In the genomic region with DNA sequence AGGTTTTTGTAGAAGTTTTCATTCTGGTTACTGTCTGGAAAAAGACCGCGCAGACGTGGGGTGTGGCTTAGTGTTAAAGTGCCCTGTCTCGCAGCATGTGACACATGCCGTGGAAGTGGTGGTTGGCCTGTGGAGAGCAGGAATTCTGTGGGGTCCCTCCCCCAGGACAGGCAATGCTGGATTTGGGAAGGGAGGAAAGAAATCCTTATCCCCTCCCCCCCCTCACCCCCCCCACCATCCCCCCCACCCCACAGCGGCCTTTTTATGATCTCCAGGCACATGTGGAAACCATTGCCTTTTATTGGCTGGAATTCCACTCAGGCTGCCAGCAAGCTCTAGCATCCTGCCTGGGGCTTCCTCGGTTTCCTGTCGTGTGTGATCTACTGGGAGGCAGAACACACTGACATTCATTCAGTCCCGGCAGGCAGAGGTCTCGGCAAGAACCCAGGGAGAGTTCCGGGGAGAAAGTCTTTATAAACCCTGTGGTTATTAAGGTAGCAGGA, we compare ENCODE assay signal across 9 mouse cellular contexts. TPM values are rescaled to one million over a fixed set of nuclear protein-coding genes. Genes with fewer than 3 reads are reported as not detected.
DNase-seq lines count a peak whose midpoint lies in the region; ATAC-seq and TF ChIP-seq lines count a peak whose summit lies in the region.
"Had no signal": no experiment of that assay in that cellular context is flagged by ENCODE, and none has a peak within 500 bp of the region (broad histone marks: within the 10 kb centered on the region; RNA-seq: fewer than 3 reads in every experiment).

No protein-coding gene starts in this region.

- no peak overlapping the region for H3K9ac ChIP-seq in lung, postnatal 0 days (replicated peaks; ENCODE audit: low read depth)
- H3K9ac ChIP-seq in intestine, embryonic 15.5 days: no peak overlapping the region
- no peak overlapping the region for H3K9ac ChIP-seq in midbrain, postnatal 0 days (replicated peaks; ENCODE audit: low read length, poor library complexity, severe bottlenecking)

- WGBS in lung, postnatal 0 days: 16% methylated on average over 10 of the region's 11 CpGs
- 20% methylated on average over 11 of the region's 11 CpGs for WGBS in lung, adult 2 months
- 26% methylated on average over 11 of the region's 11 CpGs for WGBS in intestine, embryonic 15.5 days
- WGBS in midbrain, postnatal 0 days: 34% methylated on average over 11 of the region's 11 CpGs

- H3K27me3 ChIP-seq in lung, postnatal 0 days (replicated peaks; ENCODE audit: insufficient read depth, low read length): no peaks in the 10 kb centered on the region
- no peaks in the 10 kb centered on the region for H3K27me3 ChIP-seq in intestine, embryonic 15.5 days (replicated peaks)
- no peaks in the 10 kb centered on the region for H3K27me3 ChIP-seq in midbrain, postnatal 0 days (ENCODE audit: insufficient read depth, low read length)
- H3K27me3 ChIP-seq: Patski had no signal

- H3K4me3 ChIP-seq in lung, postnatal 0 days (ENCODE audit: low read depth, low read length): no peak overlapping the region
- no peak overlapping the region for H3K4me3 ChIP-seq in lung, adult 2 months (replicated peaks; ENCODE audit: extremely low read depth, low read depth, low read length)
- H3K4me3 ChIP-seq in intestine, embryonic 15.5 days (replicated peaks): peak overlapping the region; percentile 11; the same call in 1 of the 2 replicates
- H3K4me3 ChIP-seq in midbrain, postnatal 0 days (ENCODE audit: low read depth, low read length): no peak overlapping the region

- TF ChIP-seq CTCF in lung, postnatal 0 days (IDR thresholded peaks at IDR 0.05): no peak
- no peak for TF ChIP-seq CTCF in lung, adult 2 months (IDR thresholded peaks at IDR 0.05; ENCODE audit: insufficient read depth, low read length)
- TF ChIP-seq CTCF in midbrain, postnatal 0 days (IDR thresholded peaks at IDR 0.05): no peak

- peaks cover 7% of the 10 kb centered on the region; the same call in 1 of the 2 replicates for H3K4me1 ChIP-seq in lung, postnatal 0 days (ENCODE audit: insufficient read depth, low read depth, low read length)
- no peaks in the 10 kb centered on the region; the same call in 1 of the 2 replicates for H3K4me1 ChIP-seq in lung, adult 2 months (ENCODE audit: control insufficient read depth, insufficient read depth, low read length)
- H3K4me1 ChIP-seq in intestine, embryonic 15.5 days (replicated peaks): peaks cover 33% of the 10 kb centered on the region
- H3K4me1 ChIP-seq in midbrain, postnatal 0 days (ENCODE audit: insufficient read depth, low read length): no peaks in the 10 kb centered on the region

- no peaks in the 10 kb centered on the region for H3K36me3 ChIP-seq in lung, postnatal 0 days (ENCODE audit: insufficient read depth, low read length)
- H3K36me3 ChIP-seq in intestine, embryonic 15.5 days: no peaks in the 10 kb centered on the region
- H3K36me3 ChIP-seq in midbrain, postnatal 0 days (ENCODE audit: insufficient read depth, low read length): peaks cover 19% of the 10 kb centered on the region

- no peak overlapping the region for H3K4me2 ChIP-seq in lung, postnatal 0 days (replicated peaks; ENCODE audit: low read depth, low read length)
- H3K4me2 ChIP-seq in intestine, embryonic 15.5 days (replicated peaks): peak overlapping the region; percentile 46
- H3K4me2 ChIP-seq in midbrain, postnatal 0 days (ENCODE audit: low read depth, low read length, poor library complexity, severe bottlenecking): no peak overlapping the region

- ATAC-seq in lung, postnatal 0 days: peak; percentile 61
- ATAC-seq in intestine, embryonic 15.5 days: peak; percentile 68
- ATAC-seq in midbrain, postnatal 0 days (ENCODE audit: low FRiP score): peak; percentile 58; the same call in 1 of the 2 replicates
- ATAC-seq: Patski had no signal

- H3K9me3 ChIP-seq in lung, postnatal 0 days (ENCODE audit: low read length): no peaks in the 10 kb centered on the region
- H3K9me3 ChIP-seq in intestine, embryonic 15.5 days: no peaks in the 10 kb centered on the region
- H3K9me3 ChIP-seq in midbrain, postnatal 0 days (ENCODE audit: low read length): no peaks in the 10 kb centered on the region

- no peak for TF ChIP-seq POLR2A in lung, adult 2 months (IDR thresholded peaks at IDR 0.05; ENCODE audit: borderline replicate concordance, extremely low read depth, low read depth, low read length)

- no peak overlapping the region for H3K27ac ChIP-seq in lung, postnatal 0 days (ENCODE audit: low read length)
- peak overlapping the region; percentile 84 for H3K27ac ChIP-seq in intestine, embryonic 15.5 days
- H3K27ac ChIP-seq in midbrain, postnatal 0 days (ENCODE audit: low read depth, low read length): peak overlapping the region; percentile 32; the same call in 1 of the 2 replicates

- TF ChIP-seq EP300 in lung, postnatal 0 days (IDR thresholded peaks at IDR 0.05): no peak

- DNase-seq in lung, postnatal 0 days (ENCODE audit: low spot score): peak; percentile 53
- DNase-seq in lung, adult 2 months: no peak
- DNase-seq in gastrocnemius, postnatal 10 days: peak; percentile 48
- peak; percentile 39 for DNase-seq in midbrain, postnatal 0 days (ENCODE audit: low spot score)
- DNase-seq in frontal cortex, postnatal 25 days (ENCODE audit: low spot score in 2 of 2): no peak
- DNase-seq in right cerebral cortex, postnatal 25 days: no peak
- no peak for DNase-seq in adrenal gland, postnatal 10 days

RNA-seq across cellular contexts. Expression of gene Faap20, which starts 33.5 kb away (rescaled TPM):
- 61.4 and 66.6 TPM in 2 replicates for polyA plus RNA-seq in lung, postnatal 0 days (2015; fragmentation: Nextera tagmentation; extraction: Ambion mirVana)
- 56.7 and 59.3 TPM in 2 replicates for polyA plus RNA-seq in lung, adult 2 months (2012; rRNA removed)
- total RNA-seq in gastrocnemius, postnatal 10 days (2021): 10 to 100 TPM; 18.9 to 26.4 TPM
- 64.1 and 74.9 TPM in 2 replicates for polyA plus RNA-seq in intestine, embryonic 15.5 days (2015; fragmentation: Nextera tagmentation; extraction: Ambion mirVana)
- total RNA-seq in midbrain, postnatal 0 days (2014; rRNA removed): 39.5 and 48.7 TPM in 2 replicates
- 56.6 and 57.1 TPM in 2 replicates for polyA plus RNA-seq in midbrain, postnatal 0 days (2015; fragmentation: Nextera tagmentation; extraction: Ambion mirVana)
- 10 to 100 TPM; 41.1 to 47.3 TPM for total RNA-seq in adrenal gland, postnatal 10 days (2021)

Comparison
In these comparisons a context has a peak if more than half of its experiments do, and no peak if none do; other contexts are left out.
1. DNase-seq: peak in lung, postnatal 0 days (single experiment), gastrocnemius, postnatal 10 days (single experiment) and midbrain, postnatal 0 days (single experiment); none in lung, adult 2 months (single experiment), frontal cortex, postnatal 25 days (0 of 2), right cerebral cortex, postnatal 25 days (single experiment) and adrenal gland, postnatal 10 days (single experiment).
2. Peak in every context shown above with its lines, with median percentiles within 50 percentile points of each other: ATAC-seq.